Mouse (Mus musculus) C2C12 (cell line): ENCODE results near the gene Hopx.

Experiments used
- CEBPB ChIP-seq: IDR thresholded peaks from one replicate; pipeline ENCODE4 v1.6.1; 2011; ENCODE audit warnings: low read depth, mild to moderate bottlenecking, control low read depth, moderate library complexity
- USF1 ChIP-seq: IDR thresholded peaks from one replicate; pipeline ENCODE4 v1.6.1; 2011; ENCODE audit warnings: low read depth, mild to moderate bottlenecking, control low read depth, moderate library complexity

- TF ChIP-seq USF1, result no peak
- no peak for TF ChIP-seq CEBPB
These were observed 1.1 kb downstream of the Hopx start for GRCm38 (mm10) chr5:77113773-77114172.
